Mouse (Mus musculus) midbrain, postnatal 0 days (tissue): ENCODE results near the gene Cyb5r2. TPM values are rescaled to one million over a fixed set of nuclear protein-coding genes. Genes with fewer than 3 reads are reported as not detected.

Experiments used
- ATAC-seq: fragments of 200-750 bp; cut with Nextera tagmentation; 2 replicates; pipeline ENCODE4 v1.8.0; 2017; ENCODE audit warnings: moderate number of reproducible peaks, mild to moderate bottlenecking, moderate TSS enrichment, moderate library complexity; ENCODE audit not compliant: low FRiP score
- DNase-seq: peaks from one replicate; pipeline ENCODE4 v3.0.0-alpha.2; 2015; ENCODE audit warnings: low spot score
- H3K27ac ChIP-seq: fragments of 300-500 bp; sonication (generic); 2 replicates; pipeline ENCODE4 v1.5.1; 2014; ENCODE audit warnings: low read depth, mild to moderate bottlenecking, low read length, mixed read lengths
- H3K27me3 ChIP-seq: fragments of 300-500 bp; sonication (generic); 2 replicates; pipeline ENCODE4 v1.6.1; 2014; ENCODE audit warnings: low read length, control low read depth, mixed read lengths; ENCODE audit not compliant: insufficient read depth
- H3K36me3 ChIP-seq: fragments of 300-500 bp; sonication (generic); 2 replicates; pipeline ENCODE4 v1.6.1; 2014; ENCODE audit warnings: low read length, control low read depth, mixed read lengths; ENCODE audit not compliant: insufficient read depth
- H3K4me1 ChIP-seq: fragments of 300-500 bp; sonication (generic); 2 replicates; pipeline ENCODE4 v1.6.1; 2014; ENCODE audit warnings: mild to moderate bottlenecking, control low read depth, antibody characterized with exemption, low read length, mixed read lengths; ENCODE audit not compliant: insufficient read depth
- H3K4me2 ChIP-seq: fragments of 300-500 bp; sonication (generic); 2 replicates; pipeline ENCODE4 v1.6.1; 2014; ENCODE audit warnings: low read depth, mild to moderate bottlenecking, low read length, mixed read lengths; ENCODE audit not compliant: poor library complexity, severe bottlenecking
- H3K4me3 ChIP-seq: fragments of 300-500 bp; sonication (generic); 2 replicates; pipeline ENCODE4 v1.5.1; 2014; ENCODE audit warnings: low read depth, mild to moderate bottlenecking, low read length, moderate library complexity
- H3K9ac ChIP-seq: fragments of 300-500 bp; sonication (generic); replicated peaks from 2 replicates; pipeline ENCODE4 v1.6.1; 2014; ENCODE audit warnings: mild to moderate bottlenecking, low read length, moderate library complexity, mixed read lengths; ENCODE audit not compliant: poor library complexity, severe bottlenecking
- H3K9me3 ChIP-seq: fragments of 300-500 bp; sonication (generic); 2 replicates; pipeline ENCODE4 v1.6.1; 2016; ENCODE audit warnings: low read length, control low read depth
- CTCF ChIP-seq: IDR thresholded peaks from 2 replicates; pipeline ENCODE4 v1.5.1; 2016; ENCODE audit warnings: antibody characterized with exemption, mild to moderate bottlenecking
- WGBS: fragments of 180-500 bp; shearing (Covaris S2); extraction: QIAGEN DNeasy Blood & Tissue Kit; methylation state at CpG from one replicate; pipeline ENCODE4 v1.1.7; 2014; 5-methylcytosine and 5-hydroxymethylcytosine counted together
- polyA plus RNA-seq: library from polyadenylated mRNA; unstranded; fragments of >200 nt; fragmentation: Nextera tagmentation; extraction: Ambion mirVana; gene quantifications from 2 replicates; pipeline ENCODE4 v1.2.1, GENCODE M21; 2015
- total RNA-seq: library from RNA; depleted of rRNA; stranded (reverse); fragments of >200 nt; gene quantifications from 2 replicates; pipeline ENCODE4 v1.2.3, GENCODE M21; 2014; rRNA removed

Cyb5r2 gene
- total and polyA plus RNA-seq, 2 experiments from 2014 or later, result 0.47 TPM; not detected in 1

DNA sequence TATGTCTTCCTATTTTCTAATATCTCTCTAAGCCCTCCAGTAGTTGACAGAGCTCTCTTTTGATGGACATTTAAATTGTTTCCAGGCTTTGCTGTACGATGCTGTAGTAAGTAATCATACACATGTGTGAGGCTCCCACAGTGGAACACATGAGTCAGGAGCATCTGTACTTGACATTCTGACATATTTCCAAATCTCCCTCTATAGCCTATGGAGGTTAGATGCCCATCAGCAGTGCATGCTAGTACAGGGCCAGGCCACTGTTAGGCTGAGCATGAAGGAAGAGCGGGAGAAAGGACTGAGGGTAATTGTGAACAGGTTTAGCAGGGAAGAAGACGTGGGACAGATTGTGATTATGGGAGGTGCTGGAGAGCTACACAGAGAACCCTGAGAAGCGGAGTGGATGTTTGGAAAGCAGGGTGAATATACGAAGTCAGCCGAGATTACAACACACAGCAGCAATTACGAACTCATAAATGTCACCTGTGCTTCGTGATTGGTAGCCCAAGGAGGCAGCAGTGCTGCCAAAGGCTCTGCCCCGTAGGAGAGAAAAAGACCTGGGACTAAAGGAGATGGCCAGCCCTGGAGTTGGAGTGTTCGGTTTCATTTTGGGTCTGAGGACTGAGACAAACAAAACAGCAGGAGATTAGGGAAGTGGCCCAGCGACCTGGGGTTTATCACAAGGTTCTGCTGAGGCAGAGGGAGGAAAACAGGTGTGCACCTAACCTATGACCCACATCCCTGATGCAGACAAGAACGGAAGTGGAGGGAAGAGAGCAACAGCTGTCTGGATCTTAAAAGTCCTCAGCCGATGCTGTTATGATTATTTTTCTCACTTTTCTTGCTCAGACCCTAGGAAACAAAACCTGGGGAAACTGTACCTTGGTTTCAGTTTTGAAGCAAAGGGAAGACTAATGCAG lies 55.1 kb downstream of the Cyb5r2 start:
- WGBS, result 74% methylated on average over 13 of the region's 13 CpGs
- no peak for DNase-seq
- no peak for ATAC-seq
- Histone ChIP-seq H3K9ac (no peak overlapping the region), H3K27ac (no peak overlapping the region), H3K9me3 (no peaks in the 10 kb centered on the region), H3K4me2 (no peak overlapping the region), H3K4me3 (no peak overlapping the region), H3K36me3 (no peaks in the 10 kb centered on the region), H3K4me1 (no peaks in the 10 kb centered on the region), H3K27me3 (no peaks in the 10 kb centered on the region)
- no peak for TF ChIP-seq CTCF

DNA sequence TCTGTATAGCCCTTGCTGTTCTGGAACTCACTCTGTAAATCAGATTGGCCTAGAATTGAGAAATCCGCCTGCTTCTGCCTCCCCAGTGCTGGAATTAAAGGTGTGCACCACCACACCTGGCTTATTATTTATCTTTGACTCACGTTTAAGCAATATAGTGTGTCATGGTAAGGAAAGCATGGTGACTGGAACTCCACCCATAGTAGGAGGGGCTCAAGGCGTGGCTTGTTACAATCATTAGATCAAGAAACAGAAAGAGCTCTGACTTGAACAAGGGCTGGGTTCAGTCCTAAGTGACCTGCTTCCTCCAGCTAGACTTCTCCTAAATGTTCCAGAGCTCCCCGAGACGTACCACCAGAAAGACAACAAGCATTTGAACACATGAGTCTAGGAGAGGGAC lies 57.2 kb downstream of the Cyb5r2 start:
- Histone ChIP-seq H3K9me3 (no peaks in the 10 kb centered on the region), H3K4me1 (no peaks in the 10 kb centered on the region), H3K36me3 (no peaks in the 10 kb centered on the region), H3K4me2 (no peak overlapping the region), H3K27ac (no peak overlapping the region), H3K27me3 (no peaks in the 10 kb centered on the region), H3K9ac (no peak overlapping the region), H3K4me3 (no peak overlapping the region)
- ATAC-seq (no peak), DNase-seq (no peak)
- TF ChIP-seq CTCF, result no peak
- 89% methylated on average over 5 of the region's 5 CpGs for WGBS

DNA sequence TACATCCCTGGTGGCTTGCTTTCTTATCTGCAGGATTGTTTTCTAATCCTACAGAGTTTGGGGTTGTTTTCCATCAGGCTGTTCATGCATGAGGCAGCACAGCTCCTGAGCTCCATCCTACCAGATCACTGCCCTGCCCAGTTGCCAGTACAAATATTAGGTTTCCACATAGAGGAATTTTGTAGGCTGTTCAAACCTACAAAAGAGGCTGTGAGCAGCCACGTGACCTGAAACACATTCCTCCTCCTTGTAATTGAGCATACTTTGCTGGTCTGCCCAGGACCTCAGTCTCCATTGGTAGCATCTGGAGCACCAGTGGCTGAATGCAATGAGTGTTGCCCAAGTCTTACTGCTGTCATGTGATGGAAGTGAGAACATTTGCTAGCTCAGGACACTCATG lies 57.9 kb downstream of the Cyb5r2 start:
- WGBS, result 83% methylated on average over 1 of the region's 1 CpGs

More for the DNA sequence above, 57.9 kb downstream of the Cyb5r2 start:
- ATAC-seq, result no peak
- Histone ChIP-seq H3K4me3 (no peak overlapping the region), H3K4me1 (no peaks in the 10 kb centered on the region), H3K4me2 (no peak overlapping the region), H3K36me3 (no peaks in the 10 kb centered on the region), H3K27me3 (no peaks in the 10 kb centered on the region), H3K9me3 (no peaks in the 10 kb centered on the region), H3K27ac (no peak overlapping the region), H3K9ac (no peak overlapping the region)
- no peak for DNase-seq
- no peak for TF ChIP-seq CTCF

Other genes starting within 250 kb of the Cyb5r2 start
- gene Olfml1, start 190.6 kb downstream of the Cyb5r2 start, total RNA-seq, result 3.6 and 3.8 TPM in 2 replicates
- 4.1 and 4.3 TPM in 2 replicates for gene Olfml1, start 190.6 kb downstream of the Cyb5r2 start, polyA plus RNA-seq
- gene Ppfibp2, start 162.8 kb downstream of the Cyb5r2 start, total RNA-seq, result 2.6 and 2.9 TPM in 2 replicates
- gene Ppfibp2, start 162.8 kb downstream of the Cyb5r2 start, polyA plus RNA-seq, result 1.2 and 1.6 TPM in 2 replicates
- not detected in 2 replicates for gene 5330417H12Rik, start 132.9 kb downstream of the Cyb5r2 start, total RNA-seq
- gene 5330417H12Rik, start 132.9 kb downstream of the Cyb5r2 start, polyA plus RNA-seq, result not detected in 2 replicates
- not detected in 2 replicates for gene Ovch2, start 43.2 kb upstream of the Cyb5r2 start, total RNA-seq
- gene Ovch2, start 43.2 kb upstream of the Cyb5r2 start, polyA plus RNA-seq, result not detected in 2 replicates
- gene Olfr467, start 54.2 kb upstream of the Cyb5r2 start, total RNA-seq, result not detected in 2 replicates
- not detected in 2 replicates for gene Olfr467, start 54.2 kb upstream of the Cyb5r2 start, polyA plus RNA-seq
- not detected in 2 replicates for gene Olfr469, start 67.5 kb upstream of the Cyb5r2 start, total RNA-seq
- not detected in 2 replicates for gene Olfr469, start 67.5 kb upstream of the Cyb5r2 start, polyA plus RNA-seq
- not detected in 2 replicates for gene Olfr470, start 89.5 kb upstream of the Cyb5r2 start, total RNA-seq
- gene Olfr470, start 89.5 kb upstream of the Cyb5r2 start, polyA plus RNA-seq, result not detected in 2 replicates
- gene Olfr472, start 139.9 kb upstream of the Cyb5r2 start, total RNA-seq, result not detected in 2 replicates
- not detected in 2 replicates for gene Olfr472, start 139.9 kb upstream of the Cyb5r2 start, polyA plus RNA-seq
- gene Olfr473, start 172.4 kb upstream of the Cyb5r2 start, total RNA-seq, result not detected in 2 replicates
- not detected in 2 replicates for gene Olfr473, start 172.4 kb upstream of the Cyb5r2 start, polyA plus RNA-seq
- not detected in 2 replicates for gene Olfr474, start 196.6 kb upstream of the Cyb5r2 start, total RNA-seq
- gene Olfr474, start 196.6 kb upstream of the Cyb5r2 start, polyA plus RNA-seq, result not detected in 2 replicates
- gene Olfr476, start 206.8 kb upstream of the Cyb5r2 start, total RNA-seq, result not detected in 2 replicates
- gene Olfr476, start 206.8 kb upstream of the Cyb5r2 start, polyA plus RNA-seq, result not detected in 2 replicates
- not detected in 2 replicates for gene Olfr477, start 228.7 kb upstream of the Cyb5r2 start, total RNA-seq
- gene Olfr477, start 228.7 kb upstream of the Cyb5r2 start, polyA plus RNA-seq, result not detected in 2 replicates